Mouse (Mus musculus) embryonic facial prominence, embryonic 12.5 days (tissue): ENCODE data around the gene Sun2. TPM values are rescaled to one million over a fixed set of nuclear protein-coding genes. Genes with fewer than 3 reads are reported as not detected.
A peak's percentile ranks its signal among the peaks of the same experiment; 100 is the strongest.

Experiments used
- ATAC-seq: fragments of 200-750 bp; cut with Nextera tagmentation; 2 replicates; pipeline ENCODE4 v1.8.0; 2017; ENCODE audit not compliant: insufficient number of reproducible peaks, insufficient read depth, low FRiP score, low TSS enrichment
- H3K27ac ChIP-seq: fragments of 300-500 bp; sonication (generic); 2 replicates; pipeline ENCODE4 v1.5.1; 2016; ENCODE audit warnings: mild to moderate bottlenecking
- H3K27me3 ChIP-seq: fragments of 300-500 bp; sonication (generic); 2 replicates; pipeline ENCODE4 v1.6.1; 2016; ENCODE audit warnings: mild to moderate bottlenecking, moderate library complexity
- H3K36me3 ChIP-seq: fragments of 300-500 bp; sonication (generic); 2 replicates; pipeline ENCODE4 v1.6.1; 2016; ENCODE audit warnings: mild to moderate bottlenecking
- H3K4me1 ChIP-seq: fragments of 300-500 bp; sonication (generic); 2 replicates; pipeline ENCODE4 v1.6.1; 2016
- H3K4me2 ChIP-seq: fragments of 300-500 bp; sonication (generic); replicated peaks from 2 replicates; pipeline ENCODE4 v1.6.1; 2016; ENCODE audit warnings: mild to moderate bottlenecking, moderate library complexity
- H3K4me3 ChIP-seq: fragments of 300-500 bp; sonication (generic); 2 replicates; pipeline ENCODE4 v1.5.1; 2016; ENCODE audit warnings: mild to moderate bottlenecking
- H3K9ac ChIP-seq: fragments of 300-500 bp; sonication (generic); 2 replicates; pipeline ENCODE4 v1.6.1; 2016; ENCODE audit warnings: mild to moderate bottlenecking, moderate library complexity
- H3K9me3 ChIP-seq: fragments of 300-500 bp; sonication (generic); 2 replicates; pipeline ENCODE4 v1.6.1; 2016; ENCODE audit warnings: mild to moderate bottlenecking, moderate library complexity
- WGBS: fragments of 180-500 bp; shearing (Covaris S2); methylation state at CpG from one replicate; pipeline ENCODE4 v1.1.7; 2016; 5-methylcytosine and 5-hydroxymethylcytosine counted together
- polyA plus RNA-seq: library from polyadenylated mRNA; unstranded; fragments of >200 nt; fragmentation: Nextera tagmentation; extraction: Ambion mirVana; gene quantifications from 2 replicates; pipeline ENCODE4 v1.2.1, GENCODE M21; 2016

The Sun2 gene
- polyA plus RNA-seq, 1 experiment from 2014 or later = 6.2 TPM

GRCm38 (mm10) chr15:79691023-79691508, 51.3 kb downstream of the Sun2 start:
- peak overlapping the region; percentile 68; the same call in 1 of the 2 replicates for H3K27ac ChIP-seq
- peak overlapping the region; percentile 78 for H3K9ac ChIP-seq
- no peaks in the 10 kb centered on the region for H3K27me3 ChIP-seq
- H3K36me3 ChIP-seq = peaks cover 9% of the 10 kb centered on the region; the same call in 1 of the 2 replicates
- H3K4me3 ChIP-seq = peak overlapping the region; percentile 71
- H3K4me1 ChIP-seq = peaks cover 35% of the 10 kb centered on the region
- peak overlapping the region; percentile 83 for H3K4me2 ChIP-seq
- under 1% methylated on average over 52 of the region's 53 CpGs for WGBS
- no peaks in the 10 kb centered on the region for H3K9me3 ChIP-seq
- 0 out of 2 replicates have a peak, but pooled peaks have one; percentile 3 for ATAC-seq

GRCm38 (mm10) chr15:79690426-79691022, 51.8 kb downstream of the Sun2 start, which contains the start of gene Gtpbp1:
Gtpbp1 (plus strand) TSS chr15:79690845.
- peak within 1 kb of the TSS; percentile 68; the same call in 1 of the 2 replicates for H3K27ac ChIP-seq
- WGBS = 1% methylated on average over 45 of the region's 45 CpGs
- peak within 1 kb of the TSS; percentile 83 for H3K4me2 ChIP-seq
- H3K36me3 ChIP-seq = peaks cover 9% of the 10 kb centered on the region; the same call in 1 of the 2 replicates
- ATAC-seq = peak; percentile 97
- H3K9me3 ChIP-seq = no peaks in the 10 kb centered on the region
- H3K9ac ChIP-seq = peak within 1 kb of the TSS; percentile 78
- H3K4me1 ChIP-seq = peaks cover 40% of the 10 kb centered on the region
- no peaks in the 10 kb centered on the region for H3K27me3 ChIP-seq
- peak within 1 kb of the TSS; percentile 71 for H3K4me3 ChIP-seq

- peak overlapping the region; percentile 71 for H3K4me3 ChIP-seq
- peak overlapping the region; percentile 83 for H3K4me2 ChIP-seq
- H3K27me3 ChIP-seq = no peaks in the 10 kb centered on the region
- H3K4me1 ChIP-seq = peaks cover 47% of the 10 kb centered on the region
- 14% methylated on average over 24 of the region's 24 CpGs for WGBS
- H3K9me3 ChIP-seq = no peaks in the 10 kb centered on the region
- no peak overlapping the region for H3K27ac ChIP-seq
- H3K36me3 ChIP-seq = peaks cover 9% of the 10 kb centered on the region; the same call in 1 of the 2 replicates
- no peak overlapping the region for H3K9ac ChIP-seq
- ATAC-seq = no peak
Observed at GRCm38 (mm10) chr15:79689662-79690425, 52.5 kb downstream of the Sun2 start.

GRCm38 (mm10) chr15:79688268-79688956, 53.9 kb downstream of the Sun2 start:
- Histone ChIP-seq H3K27ac (peak overlapping the region; percentile 97), H3K36me3 (no peaks in the 10 kb centered on the region), H3K9me3 (no peaks in the 10 kb centered on the region), H3K4me1 (peaks cover 58% of the 10 kb centered on the region), H3K27me3 (no peaks in the 10 kb centered on the region), H3K4me2 (peak overlapping the region; percentile 78), H3K9ac (peak overlapping the region; percentile 89), H3K4me3 (peak overlapping the region; percentile 77)
- WGBS = 3% methylated on average over 8 of the region's 8 CpGs
- ATAC-seq = no peak

GRCm38 (mm10) chr15:79687646-79688267, 54.6 kb downstream of the Sun2 start, which contains the start of gene Josd1:
Josd1 (minus strand) TSS chr15:79687919.
- WGBS = under 1% methylated on average over 63 of the region's 72 CpGs

GRCm38 (mm10) chr15:79687175-79687574, 55.2 kb downstream of the Sun2 start:
- Histone ChIP-seq H3K36me3 (no peaks in the 10 kb centered on the region), H3K9me3 (no peaks in the 10 kb centered on the region), H3K4me1 (peaks cover 60% of the 10 kb centered on the region), H3K9ac (peak overlapping the region; percentile 89), H3K4me2 (peak overlapping the region; percentile 78), H3K27me3 (no peaks in the 10 kb centered on the region), H3K4me3 (peak overlapping the region; percentile 77), H3K27ac (peak overlapping the region; percentile 97)
- ATAC-seq = no peak
- WGBS = 0% methylated on average over 33 of the region's 33 CpGs

More at GRCm38 (mm10) chr15:79687646-79688267, 54.6 kb downstream of the Sun2 start, which contains the start of gene Josd1:
- peak within 1 kb of the TSS; percentile 78 for H3K4me2 ChIP-seq
- H3K9me3 ChIP-seq = no peaks in the 10 kb centered on the region
- no peaks in the 10 kb centered on the region for H3K27me3 ChIP-seq
- H3K9ac ChIP-seq = peak within 1 kb of the TSS; percentile 89
- ATAC-seq = peak; percentile 37
- peak within 1 kb of the TSS; percentile 77 for H3K4me3 ChIP-seq
- H3K27ac ChIP-seq = peak within 1 kb of the TSS; percentile 97
- H3K36me3 ChIP-seq = no peaks in the 10 kb centered on the region
- peaks cover 60% of the 10 kb centered on the region for H3K4me1 ChIP-seq

GRCm38 (mm10) chr15:79686046-79686869, 56.1 kb downstream of the Sun2 start:
- Histone ChIP-seq H3K4me1 (peaks cover 55% of the 10 kb centered on the region), H3K27me3 (no peaks in the 10 kb centered on the region), H3K9ac (peak overlapping the region; percentile 89), H3K27ac (0 out of 2 replicates have a peak overlapping the region, but pooled peaks have one; percentile 18), H3K36me3 (no peaks in the 10 kb centered on the region), H3K9me3 (no peaks in the 10 kb centered on the region), H3K4me2 (peak overlapping the region; percentile 78), H3K4me3 (peak overlapping the region; percentile 77)
- whole genome bisulfite sequencing = 16% methylated on average over 15 of the region's 15 CpGs
- ATAC-seq = no peak

DNA sequence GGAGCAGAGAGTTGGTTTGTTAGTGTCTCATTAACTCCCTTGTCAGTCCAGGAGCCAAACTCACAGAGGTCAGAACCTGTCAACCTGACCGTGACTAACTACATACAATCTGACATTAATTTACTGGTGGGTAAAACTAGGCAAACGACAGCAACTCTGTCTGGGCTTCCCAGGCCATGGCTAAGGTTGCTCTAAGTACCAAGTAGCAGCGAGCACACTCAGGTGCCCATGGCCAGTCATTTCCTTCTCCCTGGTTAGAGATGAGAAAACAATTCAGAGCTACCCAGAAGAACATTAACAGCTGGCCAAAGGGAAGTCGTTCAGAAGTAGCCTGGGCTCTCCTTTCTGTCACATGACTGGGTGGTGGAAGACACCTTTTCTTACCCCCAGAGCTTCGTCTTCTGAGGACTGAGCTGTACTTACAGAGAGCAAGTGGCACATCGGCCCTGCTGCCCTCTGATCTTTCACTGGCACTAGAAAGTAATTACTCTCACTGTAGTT, 57.1 kb downstream of the Sun2 start:
- H3K4me2 ChIP-seq = peak overlapping the region; percentile 78
- peak overlapping the region; percentile 89 for H3K9ac ChIP-seq
- no peaks in the 10 kb centered on the region for H3K36me3 ChIP-seq
- H3K4me3 ChIP-seq = peak overlapping the region; percentile 77
- peaks cover 55% of the 10 kb centered on the region for H3K4me1 ChIP-seq
- H3K27ac ChIP-seq = no peak overlapping the region
- ATAC-seq = no peak
- 29% methylated on average over 6 of the region's 6 CpGs for WGBS
- H3K9me3 ChIP-seq = no peaks in the 10 kb centered on the region
- no peaks in the 10 kb centered on the region for H3K27me3 ChIP-seq

DNA sequence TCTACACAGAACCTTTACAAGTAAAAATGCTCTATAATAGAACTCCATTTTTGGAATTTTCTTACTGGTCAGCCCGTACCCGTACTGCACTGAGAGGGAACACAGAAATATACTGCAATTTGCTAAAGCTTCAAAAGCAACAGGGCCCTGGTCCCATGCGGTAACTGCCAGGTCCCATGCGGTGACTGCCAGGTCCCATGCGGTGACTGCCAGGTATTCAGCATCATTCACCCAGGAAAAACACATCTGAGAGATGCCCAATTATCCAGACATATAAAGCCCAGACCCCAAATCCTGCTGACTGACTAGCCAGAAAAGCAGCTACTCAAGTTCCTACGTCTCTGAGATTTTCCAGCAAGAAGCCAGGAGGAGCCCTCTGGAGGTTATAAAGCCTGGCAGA, 57.7 kb downstream of the Sun2 start:
- 78% methylated on average over 6 of the region's 6 CpGs for WGBS
- Histone ChIP-seq H3K9ac (peak overlapping the region; percentile 89; the same call in 1 of the 2 replicates), H3K36me3 (no peaks in the 10 kb centered on the region), H3K27me3 (no peaks in the 10 kb centered on the region), H3K9me3 (no peaks in the 10 kb centered on the region), H3K4me1 (peaks cover 54% of the 10 kb centered on the region), H3K4me3 (peak overlapping the region; percentile 77), H3K27ac (no peak overlapping the region), H3K4me2 (peak overlapping the region; percentile 78)
- no peak for ATAC-seq
